Mouse (Mus musculus): ENCODE data around the gene Tmbim1. TPM values are rescaled to one million over a fixed set of nuclear protein-coding genes. Genes with fewer than 3 reads are reported as not detected.

Gene Tmbim1
- polyA plus RNA-seq, 1 experiment from 2014 or later = 18.6 TPM

- ATAC-seq = no peak
- H3K27me3 ChIP-seq (replicated peaks) = no peaks in the 10 kb centered on the region
- H3K27ac ChIP-seq = no peak overlapping the region
- H3K4me2 ChIP-seq = no peak overlapping the region
- no peaks in the 10 kb centered on the region for H3K4me1 ChIP-seq
- H3K9me3 ChIP-seq (replicated peaks) = no peaks in the 10 kb centered on the region
- WGBS (ENCODE audit: insufficient replicate concordance) = 78% methylated on average over 3 of the region's 3 CpGs
- no peak overlapping the region for H3K4me3 ChIP-seq
- H3K36me3 ChIP-seq = no peaks in the 10 kb centered on the region
- H3K9ac ChIP-seq = no peak overlapping the region
These were observed 13.3 kb upstream of the Tmbim1 start for GRCm38 (mm10) chr1:74318711-74319110.

DNA sequence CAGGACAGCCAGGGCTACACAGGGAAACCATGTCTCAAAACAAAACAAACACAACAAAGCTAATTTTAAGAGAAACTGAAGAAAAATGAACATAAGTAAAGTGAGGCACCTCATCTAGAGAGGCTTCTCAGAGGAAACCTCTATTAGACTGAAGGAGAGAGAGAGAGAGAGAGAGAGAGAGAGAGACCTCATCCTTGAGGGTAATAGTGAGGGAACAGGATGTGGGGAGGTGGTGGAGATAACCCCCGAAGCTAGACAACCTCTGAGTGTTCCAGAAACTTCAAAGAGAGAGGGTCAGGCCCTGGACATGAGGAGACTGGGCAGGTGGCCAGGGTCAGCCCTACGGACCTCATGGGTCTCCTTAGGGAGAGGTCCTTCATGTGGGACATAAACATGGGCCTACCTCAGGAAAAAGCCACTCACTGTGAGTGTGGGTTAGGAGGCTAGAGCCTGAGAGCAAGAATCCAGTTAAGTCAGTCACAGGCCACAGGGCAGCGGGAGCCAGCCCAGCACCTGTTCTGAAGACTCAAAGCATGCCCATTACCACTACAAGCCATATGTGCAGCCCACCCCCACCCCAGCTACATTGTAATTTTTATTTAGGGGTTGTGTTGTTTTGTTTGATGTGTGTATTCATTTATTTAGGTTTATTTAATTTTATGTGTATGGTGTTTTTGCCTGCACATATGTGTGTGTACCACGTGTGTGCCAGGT is 10.8 kb upstream of the Tmbim1 start:
- H3K4me3 ChIP-seq = no peak overlapping the region
- no peak overlapping the region for H3K9ac ChIP-seq
- no peak overlapping the region for H3K27ac ChIP-seq
- no peaks in the 10 kb centered on the region for H3K4me1 ChIP-seq
- ATAC-seq = no peak
- H3K4me2 ChIP-seq = no peak overlapping the region
- 65% methylated on average over 4 of the region's 4 CpGs for WGBS (ENCODE audit: insufficient replicate concordance)
- H3K36me3 ChIP-seq = no peaks in the 10 kb centered on the region
- H3K9me3 ChIP-seq (replicated peaks) = no peaks in the 10 kb centered on the region
- no peaks in the 10 kb centered on the region for H3K27me3 ChIP-seq (replicated peaks)

DNA sequence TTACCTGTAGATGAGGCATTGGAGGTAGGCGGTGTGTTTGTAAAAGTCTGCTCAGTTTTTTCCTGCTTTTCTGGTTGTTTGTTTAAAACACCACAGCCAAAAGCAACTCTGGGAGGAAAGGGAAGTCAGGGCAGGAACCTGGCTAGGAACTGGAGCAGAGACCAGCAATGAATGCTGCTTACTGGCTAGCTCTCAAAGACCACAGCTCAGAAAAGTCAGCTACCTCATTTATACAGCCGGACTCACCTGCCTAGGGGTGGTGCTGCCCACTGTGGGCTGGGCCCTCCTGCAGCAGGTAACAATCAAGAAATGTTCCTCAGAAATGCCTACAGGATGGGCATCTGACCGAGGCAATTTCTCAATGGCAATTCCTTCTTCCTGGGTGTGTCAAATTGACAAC is 9.4 kb upstream of the Tmbim1 start:
- WGBS (ENCODE audit: insufficient replicate concordance) = 61% methylated on average over 3 of the region's 3 CpGs

DNA sequence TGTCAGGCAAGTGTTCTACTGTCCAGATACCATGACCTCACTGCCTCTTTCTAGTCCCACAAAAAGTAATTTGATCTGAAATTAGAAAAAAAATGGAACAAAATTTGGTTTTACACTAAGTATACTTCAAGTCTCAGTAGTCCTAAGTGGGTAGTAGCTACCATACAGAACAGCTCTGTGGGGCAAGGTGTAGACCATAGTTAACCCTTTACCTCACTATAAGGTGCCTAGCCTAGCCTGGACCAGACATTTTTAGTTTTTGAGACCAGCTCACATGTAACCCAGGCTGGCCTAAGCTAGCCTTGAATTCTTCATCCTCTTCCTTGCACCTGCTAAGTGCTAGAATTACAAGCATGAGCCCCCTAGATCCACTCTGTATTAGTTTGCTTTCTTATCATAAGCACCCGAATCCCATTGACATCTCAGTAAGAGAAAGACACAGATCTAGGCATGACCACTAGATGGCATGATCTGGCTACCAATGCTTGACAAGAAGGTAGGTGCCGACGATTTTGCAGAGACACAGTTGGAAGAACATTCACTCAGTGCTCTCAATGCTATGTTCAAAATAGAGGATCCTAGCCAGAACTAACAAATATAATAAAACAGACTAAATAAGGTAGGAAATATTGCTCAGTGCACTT is 7.7 kb upstream of the Tmbim1 start:
- no peaks in the 10 kb centered on the region for H3K27me3 ChIP-seq (replicated peaks)
- H3K4me3 ChIP-seq = no peak overlapping the region
- H3K27ac ChIP-seq = no peak overlapping the region
- ATAC-seq = peak; percentile 38; the same call in 1 of the 2 replicates
- H3K9me3 ChIP-seq (replicated peaks) = no peaks in the 10 kb centered on the region
- peaks cover 11% of the 10 kb centered on the region for H3K4me1 ChIP-seq
- no peak overlapping the region for H3K9ac ChIP-seq
- H3K36me3 ChIP-seq = no peaks in the 10 kb centered on the region
- WGBS (ENCODE audit: insufficient replicate concordance) = 1% methylated on average over 3 of the region's 3 CpGs
- no peak overlapping the region for H3K4me2 ChIP-seq

More for the DNA sequence above, 9.4 kb upstream of the Tmbim1 start:
- H3K9me3 ChIP-seq (replicated peaks) = no peaks in the 10 kb centered on the region
- ATAC-seq = no peak
- H3K4me1 ChIP-seq = peaks cover 3% of the 10 kb centered on the region
- H3K9ac ChIP-seq = no peak overlapping the region
- no peak overlapping the region for H3K27ac ChIP-seq
- no peaks in the 10 kb centered on the region for H3K27me3 ChIP-seq (replicated peaks)
- no peak overlapping the region for H3K4me2 ChIP-seq
- H3K36me3 ChIP-seq = no peaks in the 10 kb centered on the region
- no peak overlapping the region for H3K4me3 ChIP-seq

- WGBS (ENCODE audit: insufficient replicate concordance) = 16% methylated on average over 3 of the region's 3 CpGs
- Histone ChIP-seq H3K4me3 (no peak overlapping the region), H3K4me1 (peaks cover 28% of the 10 kb centered on the region), H3K27me3 (replicated peaks) (no peaks in the 10 kb centered on the region), H3K9ac (no peak overlapping the region), H3K27ac (no peak overlapping the region), H3K4me2 (no peak overlapping the region), H3K36me3 (no peaks in the 10 kb centered on the region), H3K9me3 (replicated peaks) (no peaks in the 10 kb centered on the region)
- no peak for ATAC-seq
These were observed 4.3 kb upstream of the Tmbim1 start for GRCm38 (mm10) chr1:74309767-74310166.

DNA sequence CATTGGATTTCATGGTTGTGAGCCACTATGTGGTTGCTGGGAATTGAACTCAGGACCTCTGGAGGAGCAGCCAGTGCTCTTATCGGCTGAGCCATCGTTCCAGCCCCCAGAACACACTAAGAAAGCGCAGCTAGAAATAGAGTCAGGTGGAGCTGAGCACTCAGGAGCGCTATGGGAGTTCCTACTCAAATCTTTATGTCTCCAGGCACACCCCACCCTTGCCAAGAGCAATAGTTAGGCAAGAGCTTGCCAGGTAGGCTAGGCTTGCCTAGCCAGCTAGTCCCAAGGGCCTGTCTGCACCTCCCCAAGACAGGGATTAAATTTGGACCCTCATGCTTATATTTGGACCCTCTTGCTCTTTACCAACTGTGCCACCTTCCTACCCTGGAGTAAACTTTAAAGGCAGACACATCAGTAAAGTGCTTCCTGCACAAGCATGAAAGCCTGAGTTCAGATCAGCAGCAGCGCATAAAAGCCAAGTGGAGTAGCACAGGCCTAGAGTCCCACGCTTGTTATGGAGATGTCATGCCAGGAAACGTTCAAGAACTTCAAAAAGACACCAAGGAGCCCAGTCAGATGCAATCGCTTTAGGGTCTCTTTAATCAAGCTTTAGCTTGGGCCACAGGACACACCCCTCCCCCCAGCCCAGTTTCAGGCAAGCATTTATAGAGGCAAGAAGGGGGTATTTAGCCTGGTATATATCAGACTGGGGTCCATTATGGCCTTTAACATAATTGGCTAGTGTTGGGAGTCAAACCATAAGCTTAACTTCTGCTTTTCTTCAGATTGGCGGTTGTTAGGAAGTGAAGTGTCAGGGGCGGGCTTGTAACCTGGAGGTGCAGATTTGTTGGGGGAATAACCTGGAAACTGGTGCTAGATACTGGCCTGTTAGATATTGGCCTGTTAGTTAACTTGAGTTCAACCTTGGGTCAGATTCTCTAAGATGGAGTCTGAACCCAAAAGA is 2.9 kb upstream of the Tmbim1 start:
- no peaks in the 10 kb centered on the region for H3K9me3 ChIP-seq (replicated peaks)
- no peak overlapping the region for H3K4me3 ChIP-seq
- no peak overlapping the region for H3K9ac ChIP-seq
- H3K4me2 ChIP-seq = no peak overlapping the region
- H3K4me1 ChIP-seq = peaks cover 39% of the 10 kb centered on the region
- ATAC-seq = no peak
- 56% methylated on average over 10 of the region's 10 CpGs for WGBS (ENCODE audit: insufficient replicate concordance)
- H3K36me3 ChIP-seq = no peaks in the 10 kb centered on the region
- H3K27me3 ChIP-seq (replicated peaks) = no peaks in the 10 kb centered on the region
- H3K27ac ChIP-seq = no peak overlapping the region

DNA sequence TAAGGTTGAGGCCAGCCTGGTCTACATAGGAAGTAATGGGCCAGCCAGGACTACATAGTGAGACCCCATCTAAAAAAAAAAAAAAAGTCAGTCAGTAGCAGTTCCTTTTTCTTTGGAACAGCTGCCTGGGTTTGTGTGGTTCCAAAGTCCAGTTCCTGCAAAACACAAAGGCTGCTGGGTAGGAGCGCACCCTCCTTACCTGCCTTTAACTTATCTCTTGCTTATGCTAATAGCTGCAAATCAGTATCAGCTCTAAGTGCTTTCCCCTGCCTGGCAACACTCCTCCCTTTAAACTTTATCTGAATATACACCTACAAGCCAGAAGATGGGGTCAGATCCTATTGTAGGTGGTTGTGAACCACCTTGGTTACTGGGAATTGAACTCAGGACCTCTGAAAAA is 1.7 kb upstream of the Tmbim1 start:
- Histone ChIP-seq H3K4me1 (peaks cover 50% of the 10 kb centered on the region), H3K9ac (no peak overlapping the region), H3K27me3 (replicated peaks) (no peaks in the 10 kb centered on the region), H3K27ac (no peak overlapping the region), H3K4me3 (no peak overlapping the region), H3K36me3 (no peaks in the 10 kb centered on the region), H3K4me2 (no peak overlapping the region), H3K9me3 (replicated peaks) (no peaks in the 10 kb centered on the region)
- 88% methylated on average over 1 of the region's 1 CpGs for WGBS (ENCODE audit: insufficient replicate concordance)
- ATAC-seq = no peak

DNA sequence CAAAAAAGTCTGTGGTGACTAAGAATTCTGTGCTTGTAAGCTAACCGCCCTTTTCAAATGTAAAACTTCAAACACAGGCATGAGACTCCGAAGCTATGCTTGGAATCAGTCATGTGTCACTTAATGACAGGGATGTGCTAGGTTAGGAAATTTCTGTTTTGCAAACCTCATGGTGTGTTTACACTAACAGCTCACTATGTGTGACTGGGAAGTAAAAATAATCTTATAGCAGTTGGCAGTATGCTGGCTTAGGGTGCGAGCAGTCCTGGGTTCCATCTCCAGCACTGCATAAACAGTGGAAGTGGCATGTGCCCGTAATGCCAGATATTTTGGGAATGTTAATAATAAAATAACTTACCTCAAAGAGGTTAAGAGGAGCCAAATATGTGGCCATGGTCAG is 476 bp downstream of the Tmbim1 start:
- Histone ChIP-seq H3K9me3 (replicated peaks) (no peaks in the 10 kb centered on the region), H3K9ac (no peak overlapping the region), H3K4me2 (no peak overlapping the region), H3K27ac (no peak overlapping the region), H3K36me3 (no peaks in the 10 kb centered on the region), H3K4me1 (peaks cover 69% of the 10 kb centered on the region), H3K27me3 (replicated peaks) (no peaks in the 10 kb centered on the region), H3K4me3 (no peak overlapping the region)
- 69% methylated on average over 4 of the region's 4 CpGs for WGBS (ENCODE audit: insufficient replicate concordance)
- no peak for ATAC-seq

- H3K27me3 ChIP-seq (replicated peaks) = no peaks in the 10 kb centered on the region
- peak; percentile 21; the same call in 1 of the 2 replicates for ATAC-seq
These were observed 1.1 kb downstream of the Tmbim1 start for GRCm38 (mm10) chr1:74304339-74304790.

DNA sequence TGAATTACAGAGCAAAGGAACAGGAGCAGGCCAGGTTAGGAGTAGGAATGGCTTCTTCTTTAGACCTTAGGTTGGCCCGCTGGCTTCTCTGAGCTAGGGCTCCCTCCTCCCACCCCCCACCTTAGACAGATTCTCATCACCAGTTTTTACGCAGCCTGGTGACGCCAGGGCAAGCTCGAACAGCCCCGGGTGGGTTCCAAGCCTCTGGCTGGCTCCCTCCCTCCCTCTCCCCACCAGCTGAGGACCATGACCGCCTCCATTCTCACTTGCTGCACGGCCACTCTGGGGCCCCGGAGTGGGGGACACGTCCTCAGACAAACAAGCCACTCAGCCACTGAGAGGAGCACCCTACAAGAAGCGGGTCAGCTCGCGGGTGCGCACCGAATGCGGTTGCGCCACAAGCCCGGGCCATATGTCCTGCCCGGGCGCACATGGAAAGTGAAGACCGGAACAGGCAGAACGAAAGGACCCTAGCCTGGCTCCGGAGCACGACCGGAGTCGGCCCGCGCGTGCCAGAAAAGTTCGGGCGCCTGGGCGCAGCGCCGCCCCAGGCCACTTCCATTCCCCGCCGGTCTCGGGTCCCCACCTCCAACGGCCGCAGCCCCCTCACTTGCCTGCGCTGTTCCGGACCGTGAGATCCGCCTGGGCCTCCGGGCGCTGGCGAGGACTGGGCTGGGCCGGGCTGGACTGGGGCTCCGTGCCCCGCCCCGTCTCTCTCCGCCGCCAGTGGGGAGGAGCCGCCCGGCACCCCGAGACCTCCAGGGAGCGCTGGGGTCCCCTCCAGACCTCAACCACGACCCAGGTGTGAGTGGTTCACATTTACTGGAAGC is 1.7 kb downstream of the Tmbim1 start:
- Histone ChIP-seq H3K27ac (peak overlapping the region; percentile 76), H3K36me3 (no peaks in the 10 kb centered on the region), H3K27me3 (replicated peaks) (no peaks in the 10 kb centered on the region), H3K9me3 (replicated peaks) (no peaks in the 10 kb centered on the region), H3K4me1 (peaks cover 75% of the 10 kb centered on the region), H3K4me3 (peak overlapping the region; percentile 71), H3K4me2 (peak overlapping the region; percentile 95), H3K9ac (peak overlapping the region; percentile 87)
- ATAC-seq = peak; percentile 90
- WGBS (ENCODE audit: insufficient replicate concordance) = under 1% methylated on average over 56 of the region's 56 CpGs

More at GRCm38 (mm10) chr1:74304339-74304790, 1.1 kb downstream of the Tmbim1 start:
- Histone ChIP-seq H3K4me2 (peak overlapping the region; percentile 95), H3K9ac (peak overlapping the region; percentile 87), H3K4me1 (peaks cover 71% of the 10 kb centered on the region), H3K27ac (peak overlapping the region; percentile 76), H3K9me3 (replicated peaks) (no peaks in the 10 kb centered on the region), H3K4me3 (peak overlapping the region; percentile 71), H3K36me3 (no peaks in the 10 kb centered on the region)
- 8% methylated on average over 12 of the region's 12 CpGs for WGBS (ENCODE audit: insufficient replicate concordance)

DNA sequence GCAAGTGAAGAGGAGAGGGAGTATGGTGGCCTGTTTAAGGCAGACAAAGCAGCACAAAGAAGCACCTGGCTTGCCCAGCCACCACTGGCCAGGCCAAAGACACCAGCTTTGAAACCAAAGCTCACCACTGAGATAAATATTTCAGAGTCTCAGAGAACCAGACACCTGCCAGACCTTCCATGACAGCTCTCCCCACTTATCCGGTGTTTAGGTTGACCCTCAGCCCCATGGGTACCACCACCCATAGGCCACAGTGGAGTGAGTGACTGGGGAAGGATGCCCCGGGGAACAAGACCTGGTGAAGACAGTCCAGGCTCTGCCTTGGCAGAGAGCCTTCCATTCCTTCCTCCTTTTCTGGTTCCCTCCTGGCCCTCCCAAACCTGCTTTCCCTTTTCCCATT is 2.6 kb downstream of the Tmbim1 start:
- H3K9ac ChIP-seq = no peak overlapping the region
- H3K27me3 ChIP-seq (replicated peaks) = no peaks in the 10 kb centered on the region
- WGBS (ENCODE audit: insufficient replicate concordance) = 73% methylated on average over 2 of the region's 2 CpGs
- peak overlapping the region; percentile 95 for H3K4me2 ChIP-seq
- no peak for ATAC-seq
- H3K27ac ChIP-seq = peak overlapping the region; percentile 32; the same call in 1 of the 2 replicates
- no peaks in the 10 kb centered on the region for H3K9me3 ChIP-seq (replicated peaks)
- H3K36me3 ChIP-seq = no peaks in the 10 kb centered on the region
- H3K4me3 ChIP-seq = peak overlapping the region; percentile 71; the same call in 1 of the 2 replicates
- peaks cover 77% of the 10 kb centered on the region for H3K4me1 ChIP-seq

All from liver, embryonic 12.5 days (tissue).